Mouse (Mus musculus) neural tube, embryonic 12.5 days (tissue): ENCODE results near the gene Harbi1. TPM values are rescaled to one million over a fixed set of nuclear protein-coding genes. Genes with fewer than 3 reads are reported as not detected.
A peak's percentile ranks its signal among the peaks of the same experiment; 100 is the strongest.

Experiments used
- ATAC-seq: fragments of 200-750 bp; cut with Nextera tagmentation; 2 replicates; pipeline ENCODE4 v1.8.0; 2017; ENCODE audit warnings: low read depth, mild to moderate bottlenecking, moderate TSS enrichment, moderate library complexity; ENCODE audit not compliant: low FRiP score
- H3K27ac ChIP-seq: fragments of 300-500 bp; sonication (generic); 2 replicates; pipeline ENCODE4 v1.5.1; 2016
- H3K27me3 ChIP-seq: fragments of 300-500 bp; sonication (generic); replicated peaks from 2 replicates; pipeline ENCODE4 v1.6.1; 2016; ENCODE audit warnings: mild to moderate bottlenecking
- H3K36me3 ChIP-seq: fragments of 300-500 bp; sonication (generic); 2 replicates; pipeline ENCODE4 v1.6.1; 2016; ENCODE audit warnings: mild to moderate bottlenecking
- H3K4me1 ChIP-seq: fragments of 300-500 bp; sonication (generic); 2 replicates; pipeline ENCODE4 v1.6.1; 2016
- H3K4me2 ChIP-seq: fragments of 300-500 bp; sonication (generic); replicated peaks from 2 replicates; pipeline ENCODE4 v1.6.1; 2016; ENCODE audit warnings: mild to moderate bottlenecking
- H3K4me3 ChIP-seq: fragments of 300-500 bp; sonication (generic); 2 replicates; pipeline ENCODE4 v1.5.1; 2016
- H3K9ac ChIP-seq: fragments of 300-500 bp; sonication (generic); 2 replicates; pipeline ENCODE4 v1.6.1; 2016; ENCODE audit warnings: mild to moderate bottlenecking
- H3K9me3 ChIP-seq: fragments of 300-500 bp; sonication (generic); 2 replicates; pipeline ENCODE4 v1.6.1; 2016; ENCODE audit warnings: mild to moderate bottlenecking
- WGBS: fragments of 180-500 bp; shearing (Covaris S2); methylation state at CpG from one replicate; pipeline ENCODE4 v1.1.7; 2016; 5-methylcytosine and 5-hydroxymethylcytosine counted together
- polyA plus RNA-seq: library from polyadenylated mRNA; unstranded; fragments of >200 nt; fragmentation: Nextera tagmentation; extraction: Ambion mirVana; gene quantifications from 2 replicates; pipeline ENCODE4 v1.2.1, GENCODE M21; 2016

Gene Harbi1
- polyA plus RNA-seq, 1 experiment from 2014 or later: 22.3 TPM

DNA sequence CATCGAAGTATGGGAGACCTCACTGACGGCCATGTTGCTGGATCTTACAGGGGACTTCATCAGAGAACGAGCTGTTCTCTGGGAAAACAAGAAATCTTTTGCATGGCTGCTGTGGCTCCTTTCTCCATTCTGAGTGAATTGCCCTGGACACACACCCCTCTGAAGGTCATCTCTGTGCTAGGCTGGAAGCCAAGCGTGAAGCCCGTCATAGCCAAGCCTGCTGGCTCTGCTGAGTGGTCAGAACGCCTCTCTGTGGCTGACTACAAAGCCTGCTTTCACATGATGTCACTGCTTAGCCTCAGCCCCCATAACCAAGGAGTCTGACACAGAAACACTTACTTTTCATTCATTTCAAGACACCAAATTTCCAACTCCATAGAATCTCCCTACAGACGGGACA lies 21.2 kb upstream of the Harbi1 start:
- no peak overlapping the region for H3K27ac ChIP-seq
- no peak overlapping the region for H3K9ac ChIP-seq
- 86% methylated on average over 7 of the region's 7 CpGs for WGBS
- no peak for ATAC-seq
- no peak overlapping the region for H3K4me2 ChIP-seq
- H3K27me3 ChIP-seq: no peaks in the 10 kb centered on the region
- no peaks in the 10 kb centered on the region for H3K4me1 ChIP-seq
- no peaks in the 10 kb centered on the region for H3K9me3 ChIP-seq
- H3K4me3 ChIP-seq: no peak overlapping the region
- H3K36me3 ChIP-seq: peaks cover 41% of the 10 kb centered on the region

DNA sequence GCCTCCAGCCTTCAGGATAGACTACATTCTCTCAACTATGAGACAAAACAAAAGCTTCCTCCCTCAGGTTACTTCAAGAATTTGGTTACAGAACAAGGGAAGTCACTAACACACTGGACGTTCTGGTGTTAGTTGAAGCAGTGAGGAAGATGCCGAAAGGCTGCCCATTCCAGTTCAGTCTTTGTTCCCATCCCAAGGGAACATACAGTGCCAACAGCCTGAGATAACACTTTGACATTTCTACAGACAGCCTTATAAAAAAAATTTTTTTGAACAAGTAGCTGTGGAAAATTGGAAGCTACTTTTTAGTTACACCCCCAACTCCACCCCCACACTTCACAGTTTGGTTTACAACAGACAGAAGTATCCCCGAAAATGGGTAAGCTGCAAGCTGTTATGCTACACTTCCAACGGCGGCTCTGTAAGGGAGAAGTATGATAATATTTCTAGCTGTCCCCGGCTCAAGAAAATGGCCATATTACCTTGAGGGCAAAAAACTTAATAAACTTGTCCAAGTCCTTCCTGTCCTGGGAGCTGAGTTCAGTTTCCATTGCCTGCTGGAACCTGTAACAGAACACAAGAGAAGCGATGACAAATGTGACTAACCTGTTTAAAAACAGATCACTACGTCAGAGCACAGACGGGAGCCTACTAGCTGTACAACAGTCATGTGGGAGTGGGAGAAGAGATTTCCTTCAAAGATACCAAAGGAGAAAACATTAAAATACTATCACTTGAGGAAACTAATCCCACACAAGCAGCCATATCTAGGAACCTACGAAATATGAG lies 15.0 kb upstream of the Harbi1 start:
- no peak for ATAC-seq

DNA sequence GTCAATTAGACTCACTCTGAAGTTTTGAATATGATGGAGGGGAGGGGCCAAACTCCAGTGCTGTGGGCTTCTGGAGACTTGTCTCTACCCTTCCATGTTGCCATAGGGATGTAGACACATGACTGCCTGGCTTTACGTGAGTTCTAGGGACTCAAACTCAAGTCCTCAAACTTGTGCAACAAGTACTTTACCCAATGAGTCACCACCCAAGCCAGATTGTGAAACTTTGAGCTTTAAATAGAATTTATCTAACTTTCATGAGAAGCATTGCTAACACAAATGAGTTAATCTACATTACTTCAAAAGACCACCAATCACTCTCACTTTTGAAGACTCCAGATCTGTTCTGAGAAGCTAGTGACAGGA lies 14.4 kb upstream of the Harbi1 start:
- no peak overlapping the region for H3K27ac ChIP-seq
- H3K36me3 ChIP-seq: peaks cover 15% of the 10 kb centered on the region
- 91% methylated on average over 1 of the region's 1 CpGs for WGBS
- H3K9me3 ChIP-seq: no peaks in the 10 kb centered on the region
- ATAC-seq: no peak
- no peak overlapping the region for H3K9ac ChIP-seq
- H3K27me3 ChIP-seq: no peaks in the 10 kb centered on the region
- no peaks in the 10 kb centered on the region for H3K4me1 ChIP-seq
- H3K4me3 ChIP-seq: no peak overlapping the region
- H3K4me2 ChIP-seq: no peak overlapping the region

More for the DNA sequence above, 15.0 kb upstream of the Harbi1 start:
- no peak overlapping the region for H3K4me3 ChIP-seq
- H3K4me1 ChIP-seq: no peaks in the 10 kb centered on the region
- 89% methylated on average over 10 of the region's 10 CpGs for WGBS
- peaks cover 15% of the 10 kb centered on the region for H3K36me3 ChIP-seq
- H3K9ac ChIP-seq: no peak overlapping the region
- no peak overlapping the region for H3K27ac ChIP-seq
- no peaks in the 10 kb centered on the region for H3K27me3 ChIP-seq
- H3K9me3 ChIP-seq: no peaks in the 10 kb centered on the region
- H3K4me2 ChIP-seq: no peak overlapping the region

DNA sequence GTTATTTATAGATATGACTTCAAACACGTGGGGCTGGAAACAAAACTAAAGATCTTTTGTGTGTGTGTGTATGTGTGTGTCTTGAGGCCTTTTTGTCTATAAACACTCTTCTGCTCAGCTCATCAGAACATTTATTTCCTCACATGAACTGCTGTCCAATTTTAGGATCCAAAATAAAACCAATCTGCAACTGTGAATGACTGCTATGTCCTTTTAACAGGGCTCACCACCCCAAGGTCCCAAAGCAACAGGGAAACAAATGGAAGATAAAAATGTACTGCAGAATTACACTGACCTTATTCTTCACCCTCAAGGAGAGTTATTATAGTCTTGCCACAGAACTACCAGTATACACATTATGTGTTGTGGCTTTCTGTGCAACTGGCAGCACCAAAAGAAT lies 11.4 kb upstream of the Harbi1 start:
- Histone ChIP-seq H3K4me3 (no peak overlapping the region), H3K4me1 (no peaks in the 10 kb centered on the region), H3K27ac (no peak overlapping the region), H3K36me3 (peaks cover 10% of the 10 kb centered on the region; the same call in 1 of the 2 replicates), H3K4me2 (no peak overlapping the region), H3K9me3 (no peaks in the 10 kb centered on the region), H3K27me3 (no peaks in the 10 kb centered on the region), H3K9ac (no peak overlapping the region)
- no peak for ATAC-seq
- WGBS: 85% methylated on average over 1 of the region's 1 CpGs

DNA sequence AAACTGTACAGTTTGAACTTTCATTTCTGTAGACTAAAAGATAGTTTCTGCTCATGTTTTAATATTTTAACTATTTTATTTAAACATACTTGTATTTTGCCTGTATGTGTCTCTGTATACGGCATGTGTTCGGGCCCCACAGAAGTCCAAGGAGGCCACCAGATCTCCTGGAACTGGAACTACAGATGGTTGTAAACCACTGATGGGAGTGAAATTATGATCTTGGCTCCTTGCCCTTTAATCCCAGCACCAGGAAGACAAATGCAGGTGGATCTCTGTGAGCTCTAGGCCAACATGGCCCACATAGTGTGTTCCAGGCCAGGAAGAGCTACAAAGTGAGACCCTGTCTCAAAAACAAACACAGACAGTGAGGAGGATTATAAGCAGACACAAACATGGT lies 9.3 kb upstream of the Harbi1 start:
- no peaks in the 10 kb centered on the region for H3K36me3 ChIP-seq

DNA sequence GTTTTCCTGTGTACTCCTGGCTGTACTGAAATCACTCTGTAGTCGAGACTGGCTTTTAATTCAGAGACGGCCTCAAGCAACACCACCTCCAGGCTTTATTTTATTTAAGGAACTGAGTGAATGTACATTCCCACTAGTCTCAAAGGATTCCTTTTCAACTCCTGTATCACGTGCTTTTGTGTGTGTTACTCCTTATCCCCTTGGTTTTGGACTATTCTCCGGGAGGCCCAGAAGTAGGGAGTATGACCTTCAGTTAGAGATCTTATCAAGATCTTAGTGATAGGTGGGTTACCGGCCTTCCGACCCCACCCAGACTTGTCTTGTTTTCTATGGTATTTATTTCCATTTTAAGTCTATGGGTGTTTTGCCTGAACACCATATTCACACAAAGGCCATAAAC lies 4.9 kb upstream of the Harbi1 start:
- Histone ChIP-seq H3K4me3 (no peak overlapping the region), H3K9ac (no peak overlapping the region), H3K9me3 (no peaks in the 10 kb centered on the region), H3K36me3 (no peaks in the 10 kb centered on the region), H3K4me1 (peaks cover 5% of the 10 kb centered on the region), H3K4me2 (no peak overlapping the region), H3K27me3 (no peaks in the 10 kb centered on the region), H3K27ac (no peak overlapping the region)
- WGBS: 90% methylated on average over 6 of the region's 6 CpGs
- no peak for ATAC-seq

More for the DNA sequence above, 9.3 kb upstream of the Harbi1 start:
- no peak overlapping the region for H3K4me3 ChIP-seq
- no peaks in the 10 kb centered on the region for H3K27me3 ChIP-seq
- 94% methylated on average over 2 of the region's 2 CpGs for WGBS
- H3K27ac ChIP-seq: no peak overlapping the region
- no peaks in the 10 kb centered on the region for H3K9me3 ChIP-seq
- no peak for ATAC-seq
- H3K9ac ChIP-seq: no peak overlapping the region
- H3K4me1 ChIP-seq: no peaks in the 10 kb centered on the region
- no peak overlapping the region for H3K4me2 ChIP-seq

DNA sequence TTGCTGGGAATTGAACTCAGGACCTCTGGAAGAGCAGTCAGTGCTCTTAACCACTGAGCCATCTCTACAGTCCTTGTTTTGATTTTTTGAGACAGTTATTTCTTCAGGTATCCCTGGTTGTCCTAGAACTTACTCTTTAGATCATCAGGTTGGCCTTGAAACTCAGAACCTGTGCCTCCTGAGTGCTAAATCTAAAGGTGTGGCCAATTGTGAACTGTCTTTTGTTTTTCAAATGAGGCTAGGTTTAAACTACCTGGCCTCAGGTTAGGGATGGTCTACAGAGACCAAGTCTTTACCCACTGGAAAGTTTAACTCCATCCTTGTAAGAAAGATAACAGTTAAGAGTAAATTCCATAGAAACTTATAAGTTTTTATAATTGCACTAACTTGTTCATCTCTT lies 4.2 kb upstream of the Harbi1 start:
- H3K27me3 ChIP-seq: no peaks in the 10 kb centered on the region
- H3K9me3 ChIP-seq: no peaks in the 10 kb centered on the region
- peaks cover 8% of the 10 kb centered on the region for H3K4me1 ChIP-seq
- no peak for ATAC-seq
- H3K9ac ChIP-seq: no peak overlapping the region
- H3K4me2 ChIP-seq: no peak overlapping the region
- no peaks in the 10 kb centered on the region for H3K36me3 ChIP-seq
- H3K4me3 ChIP-seq: no peak overlapping the region
- H3K27ac ChIP-seq: no peak overlapping the region

DNA sequence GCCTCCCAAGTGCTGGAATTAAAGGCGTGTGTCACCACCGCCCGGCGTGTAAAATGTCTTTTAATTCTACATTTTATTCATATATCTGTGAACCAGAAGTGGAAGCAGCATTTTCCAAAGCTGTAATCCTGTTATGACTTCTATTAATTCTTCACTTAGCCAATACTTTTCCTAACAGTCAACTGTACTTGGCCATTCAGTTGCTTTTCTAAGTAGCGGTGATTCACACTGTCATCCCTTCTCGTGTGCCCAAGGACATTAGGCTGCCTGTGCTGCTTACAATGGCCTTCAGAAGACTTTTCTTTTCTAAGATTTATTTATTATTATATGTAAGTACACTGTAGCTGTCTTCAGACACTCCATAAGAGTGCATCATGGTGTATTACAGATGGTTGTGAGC lies 2.3 kb upstream of the Harbi1 start:
- H3K4me2 ChIP-seq: no peak overlapping the region
- WGBS: 93% methylated on average over 6 of the region's 6 CpGs

DNA sequence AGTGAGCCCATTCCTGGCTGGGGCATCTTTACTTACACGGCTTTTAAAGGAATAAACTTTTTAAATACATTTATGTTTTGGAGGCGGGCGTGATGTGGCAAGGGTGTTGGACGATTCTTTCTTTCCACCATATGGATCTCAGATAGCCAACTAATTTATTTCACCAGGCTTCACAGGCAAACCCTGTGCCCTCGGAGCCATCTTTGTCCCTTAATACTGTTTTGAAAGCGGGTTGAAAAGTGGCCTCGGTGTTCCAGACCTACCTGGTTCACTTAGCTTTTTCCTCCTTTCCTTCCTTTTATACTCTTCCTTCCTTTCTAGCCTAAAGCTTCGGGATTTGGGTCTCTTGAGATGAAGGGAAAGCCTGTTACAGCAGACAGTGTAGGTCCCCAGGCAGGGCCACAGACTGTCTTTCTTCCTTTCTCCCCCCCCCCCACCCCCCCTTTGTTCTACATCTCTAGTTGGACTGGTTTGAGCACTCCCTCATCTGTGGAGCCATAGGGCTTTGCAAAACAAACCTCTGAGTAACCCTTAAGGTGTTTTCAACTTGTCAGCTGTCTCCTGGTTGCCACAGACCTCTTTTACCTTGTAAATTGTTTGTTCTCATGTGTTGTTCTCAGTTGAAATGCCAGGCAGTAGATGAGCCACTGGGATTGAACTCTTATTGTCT lies 739 bp downstream of the Harbi1 start:
- ATAC-seq: no peak
- peak overlapping the region; percentile 89 for H3K4me3 ChIP-seq
- H3K4me1 ChIP-seq: peaks cover 11% of the 10 kb centered on the region
- H3K27me3 ChIP-seq: no peaks in the 10 kb centered on the region
- H3K36me3 ChIP-seq: peaks cover 3% of the 10 kb centered on the region; the same call in 1 of the 2 replicates
- H3K4me2 ChIP-seq: peak overlapping the region; percentile 87
- H3K9me3 ChIP-seq: no peaks in the 10 kb centered on the region
- 5% methylated on average over 8 of the region's 8 CpGs for WGBS
- peak overlapping the region; percentile 64 for H3K9ac ChIP-seq
- H3K27ac ChIP-seq: no peak overlapping the region

More for the DNA sequence above, 2.3 kb upstream of the Harbi1 start:
- H3K4me3 ChIP-seq: no peak overlapping the region
- H3K36me3 ChIP-seq: no peaks in the 10 kb centered on the region
- H3K9ac ChIP-seq: no peak overlapping the region
- no peak overlapping the region for H3K27ac ChIP-seq
- H3K4me1 ChIP-seq: peaks cover 11% of the 10 kb centered on the region
- no peaks in the 10 kb centered on the region for H3K27me3 ChIP-seq
- H3K9me3 ChIP-seq: no peaks in the 10 kb centered on the region
- ATAC-seq: no peak

DNA sequence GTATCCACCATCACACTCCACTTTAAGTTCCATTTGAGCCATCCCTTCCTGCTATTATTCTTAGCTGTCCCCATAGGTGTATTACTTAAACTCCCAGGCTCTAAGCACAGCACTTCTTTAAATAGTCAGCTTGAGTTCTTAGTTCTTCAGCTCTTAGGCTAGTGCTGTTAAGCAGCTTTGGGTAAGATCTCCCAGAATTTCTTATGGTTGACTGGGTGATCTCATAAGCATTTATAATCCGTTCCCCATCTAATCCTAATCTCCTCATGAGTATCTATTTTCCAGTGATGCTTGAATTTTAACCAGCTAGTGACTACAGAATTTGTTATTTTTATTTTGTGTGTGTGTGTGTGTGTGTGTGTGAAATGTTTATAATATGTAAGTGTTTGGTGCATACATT lies 4.3 kb downstream of the Harbi1 start:
- ATAC-seq: no peak
- no peak overlapping the region for H3K4me2 ChIP-seq
- peaks cover 6% of the 10 kb centered on the region for H3K4me1 ChIP-seq
- H3K9ac ChIP-seq: no peak overlapping the region
- WGBS: 94% methylated on average over 1 of the region's 1 CpGs
- H3K27me3 ChIP-seq: no peaks in the 10 kb centered on the region
- H3K27ac ChIP-seq: no peak overlapping the region
- peaks cover 3% of the 10 kb centered on the region for H3K36me3 ChIP-seq
- H3K4me3 ChIP-seq: no peak overlapping the region
- no peaks in the 10 kb centered on the region for H3K9me3 ChIP-seq

DNA sequence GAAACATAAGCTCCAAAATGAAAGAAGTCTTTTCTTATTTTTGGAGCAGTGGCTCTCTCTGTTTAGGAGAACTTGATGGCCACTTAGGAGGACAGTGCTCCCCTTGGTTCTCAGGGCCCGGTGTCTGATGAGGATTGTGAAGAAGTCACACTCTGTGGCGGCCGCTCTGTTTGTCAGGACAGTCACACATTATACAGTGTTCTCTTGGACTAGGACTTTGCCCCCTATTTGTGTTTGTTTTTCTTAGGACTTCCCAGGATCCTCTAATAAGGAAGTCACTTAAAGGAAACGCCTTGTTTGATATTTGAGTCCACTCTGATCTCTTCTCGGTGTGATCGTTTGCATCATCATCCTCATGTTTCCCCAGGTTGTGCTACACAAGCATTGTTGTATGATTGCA lies 7.6 kb downstream of the Harbi1 start:
- Histone ChIP-seq H3K9ac (no peak overlapping the region), H3K4me3 (no peak overlapping the region), H3K4me1 (no peaks in the 10 kb centered on the region), H3K4me2 (no peak overlapping the region), H3K9me3 (no peaks in the 10 kb centered on the region), H3K27ac (no peak overlapping the region), H3K27me3 (no peaks in the 10 kb centered on the region), H3K36me3 (peaks cover 10% of the 10 kb centered on the region)
- WGBS: 95% methylated on average over 6 of the region's 6 CpGs
- no peak for ATAC-seq

DNA sequence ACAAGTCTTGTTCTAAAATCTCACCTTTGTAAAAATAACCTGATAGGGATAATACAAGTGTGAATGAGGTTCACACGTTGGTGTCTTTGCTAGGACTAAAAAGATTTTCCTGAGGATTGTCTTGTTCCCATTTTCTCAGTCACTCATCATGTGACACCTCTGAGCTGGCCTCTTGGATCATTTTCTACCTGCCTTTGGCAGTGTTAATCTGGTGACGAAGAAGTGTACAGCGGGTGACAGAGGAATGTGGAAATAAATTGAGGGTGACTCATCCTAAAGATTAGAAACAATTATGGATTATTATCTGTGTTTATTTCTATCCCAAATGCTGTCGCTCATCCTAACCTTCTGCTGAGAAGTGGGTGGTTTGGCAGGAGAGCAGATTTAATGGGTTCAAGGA lies 12.7 kb downstream of the Harbi1 start:
- H3K27ac ChIP-seq: no peak overlapping the region
- no peak overlapping the region for H3K4me3 ChIP-seq
- H3K9ac ChIP-seq: no peak overlapping the region
- H3K4me1 ChIP-seq: no peaks in the 10 kb centered on the region
- no peak overlapping the region for H3K4me2 ChIP-seq
- no peaks in the 10 kb centered on the region for H3K27me3 ChIP-seq
- ATAC-seq: no peak
- WGBS: 80% methylated on average over 4 of the region's 4 CpGs
- no peaks in the 10 kb centered on the region for H3K9me3 ChIP-seq
- H3K36me3 ChIP-seq: peaks cover 7% of the 10 kb centered on the region

DNA sequence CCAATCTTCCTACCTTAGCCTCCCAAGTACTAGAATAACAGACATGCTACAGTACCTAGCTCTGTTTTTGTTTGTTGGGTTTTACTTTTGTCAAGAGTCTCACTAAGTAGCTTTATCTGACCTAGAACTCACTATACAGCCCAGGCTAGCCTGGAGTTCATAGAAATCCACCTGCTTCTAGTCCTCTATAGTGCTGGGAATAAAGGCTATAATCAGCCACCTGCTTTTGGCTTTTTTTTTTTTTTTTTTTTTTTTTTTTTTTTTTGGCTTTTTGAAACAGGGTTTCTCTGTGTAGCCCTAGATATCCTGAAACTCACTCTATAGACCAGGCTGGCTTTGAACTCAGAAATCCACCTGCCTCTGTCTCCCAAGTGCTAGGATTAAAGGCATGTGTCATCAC lies 13.3 kb downstream of the Harbi1 start:
- Histone ChIP-seq H3K4me1 (no peaks in the 10 kb centered on the region), H3K27ac (no peak overlapping the region), H3K9ac (no peak overlapping the region), H3K27me3 (no peaks in the 10 kb centered on the region), H3K4me2 (no peak overlapping the region), H3K4me3 (no peak overlapping the region), H3K9me3 (no peaks in the 10 kb centered on the region), H3K36me3 (peaks cover 7% of the 10 kb centered on the region)
- no peak for ATAC-seq
